Mouse (Mus musculus) heart, adult 2 months (tissue): Measurements from ENCODE around the gene Hist1h4j.

ENCODE experiments used
- CTCF ChIP-seq: fragments of 200-600 bp; IDR thresholded peaks from 2 replicates; pipeline ENCODE4 v1.8.1; 2022; ENCODE audit warnings: antibody characterized with exemption, mild to moderate bottlenecking, moderate library complexity
- EP300 ChIP-seq: fragments of 200-500 bp; IDR thresholded peaks from 2 replicates; pipeline ENCODE4 v1.6.1; 2011; ENCODE audit warnings: low read depth, low read length, control low read depth; ENCODE audit not compliant: insufficient read depth
- POLR2A ChIP-seq: fragments of 200-500 bp; IDR thresholded peaks from 2 replicates; pipeline ENCODE4 v1.6.1; 2011; ENCODE audit warnings: mild to moderate bottlenecking, low read depth, low read length, control low read depth; ENCODE audit not compliant: insufficient read depth

DNA sequence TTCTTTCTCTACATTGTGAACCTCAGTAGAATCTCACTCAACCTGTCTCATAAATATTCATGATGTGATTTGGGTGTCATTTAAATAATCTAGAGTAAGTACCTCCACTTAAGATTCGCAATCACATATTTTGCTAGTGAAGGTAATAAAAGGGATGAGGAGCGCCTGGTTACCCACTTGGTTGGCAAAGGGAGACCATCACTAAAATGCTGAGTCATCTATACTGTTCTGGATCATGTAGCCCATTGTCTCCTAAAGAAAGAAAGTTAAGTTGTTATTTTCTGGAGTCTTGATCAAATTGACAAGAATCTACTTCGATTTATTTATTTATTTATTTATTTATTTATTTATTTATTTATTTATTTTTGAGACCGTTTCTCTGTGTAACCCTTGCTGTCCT is 28.2 kb upstream of the Hist1h4j start:
- TF ChIP-seq CTCF = no peak
- TF ChIP-seq POLR2A = no peak
- no peak for TF ChIP-seq EP300
